In genomic region chr12:110888606-110889005, GRCm38 (mm10) we compare ENCODE assay signal across 8 mouse cellular contexts. TPM values are rescaled to one million over a fixed set of nuclear protein-coding genes. Genes with fewer than 3 reads are reported as not detected.
A peak's percentile ranks its signal among the peaks of the same experiment; 100 is the strongest.
DNase-seq lines count a peak whose midpoint lies in the region; ATAC-seq and TF ChIP-seq lines count a peak whose summit lies in the region.

No protein-coding gene starts in this region.

- 0 out of 2 replicates have a peak, but pooled peaks have one; percentile 14 for ATAC-seq in cerebellum, adult (ENCODE audit: insufficient number of reproducible peaks, low FRiP score, low TSS enrichment)
- ATAC-seq in neural tube, embryonic 11.5 days (ENCODE audit: insufficient read depth, low FRiP score, low TSS enrichment): no peak; the same call in 1 of the 2 replicates
- peak; percentile 75 for ATAC-seq in forebrain, postnatal 0 days
- ATAC-seq in megakaryocyte progenitor cell, adult 5-6 weeks (replicated peaks; ENCODE audit: poor library complexity): peak; percentile 27

- peak overlapping the region; percentile 76 for H3K9ac ChIP-seq in neural tube, embryonic 11.5 days (ENCODE audit: low read length)
- H3K9ac ChIP-seq in forebrain, postnatal 0 days: peak overlapping the region; percentile 90

- no peak overlapping the region for H3K27ac ChIP-seq in neural tube, embryonic 11.5 days (ENCODE audit: low read depth, low read length)
- peak overlapping the region; percentile 54 for H3K27ac ChIP-seq in forebrain, postnatal 0 days (ENCODE audit: low read depth, low read length)

- H3K36me3 ChIP-seq in neural tube, embryonic 11.5 days (ENCODE audit: control insufficient read depth, insufficient read depth, low read length): no peaks in the 10 kb centered on the region
- 0 out of 2 replicates have a peak, but pooled peaks cover 3% of the 10 kb centered on the region for H3K36me3 ChIP-seq in forebrain, postnatal 0 days (ENCODE audit: insufficient read depth)

- no peaks in the 10 kb centered on the region for H3K27me3 ChIP-seq in neural tube, embryonic 11.5 days (ENCODE audit: control insufficient read depth, insufficient read depth, low read length)
- H3K27me3 ChIP-seq in forebrain, postnatal 0 days (ENCODE audit: insufficient read depth, low read length): no peaks in the 10 kb centered on the region

- peaks cover 11% of the 10 kb centered on the region for H3K4me1 ChIP-seq in neural tube, embryonic 11.5 days (ENCODE audit: control insufficient read depth, insufficient read depth, low read length)
- H3K4me1 ChIP-seq in forebrain, postnatal 0 days (ENCODE audit: insufficient read depth): peaks cover 7% of the 10 kb centered on the region; the same call in 1 of the 2 replicates

- peak overlapping the region; percentile 83 for H3K4me3 ChIP-seq in neural tube, embryonic 11.5 days (ENCODE audit: low read depth, low read length)
- H3K4me3 ChIP-seq in forebrain, postnatal 0 days (ENCODE audit: low read depth, low read length): peak overlapping the region; percentile 86

- H3K9me3 ChIP-seq in neural tube, embryonic 11.5 days (ENCODE audit: control insufficient read depth, low read length): no peaks in the 10 kb centered on the region
- H3K9me3 ChIP-seq in forebrain, postnatal 0 days (ENCODE audit: low read length): no peaks in the 10 kb centered on the region

- DNase-seq in cerebellum, adult 18-20 months: no peak
- no peak for DNase-seq in neural tube, embryonic 11.5 days (ENCODE audit: low spot score)
- no peak for DNase-seq in neural tube, embryonic 10.5 days (ENCODE audit: extremely low spot score, low spot score)
- peak; percentile 69 for DNase-seq in forebrain, postnatal 0 days
- no peak for DNase-seq in layer of hippocampus, adult 11-12 months (ENCODE audit: low spot score)
- no peak for DNase-seq in adrenal gland, postnatal 4 days (ENCODE audit: low spot score in 2 of 2)

- under 1% methylated on average over 25 of the region's 25 CpGs for WGBS in neural tube, embryonic 11.5 days
- WGBS in forebrain, postnatal 0 days: 2% methylated on average over 25 of the region's 25 CpGs

- H3K4me2 ChIP-seq in neural tube, embryonic 11.5 days (ENCODE audit: low read depth): peak overlapping the region; percentile 90
- peak overlapping the region; percentile 68 for H3K4me2 ChIP-seq in forebrain, postnatal 0 days (ENCODE audit: low read depth)

- no peak for TF ChIP-seq CTCF in forebrain, postnatal 0 days (IDR thresholded peaks at IDR 0.05; ENCODE audit: low read depth)

RNA-seq across cellular contexts. Expression of gene Cinp, which starts 0.3 kb away (rescaled TPM):
- 76.2 and 85.3 TPM in 2 replicates for polyA plus RNA-seq in neural tube, embryonic 11.5 days (2014; fragmentation: Nextera tagmentation; extraction: Ambion mirVana)
- 93.6 and 116 TPM in 2 replicates for total RNA-seq in forebrain, postnatal 0 days (2014; rRNA removed)
- polyA plus RNA-seq in forebrain, postnatal 0 days (2015; fragmentation: Nextera tagmentation; extraction: Ambion mirVana): 82.2 and 92.3 TPM in 2 replicates
- total RNA-seq in megakaryocyte progenitor cell, adult 5-6 weeks (2015): 50.2 and 53.2 TPM in 2 replicates
- 74.6 and 100 TPM in 2 replicates for total RNA-seq in megakaryocyte progenitor cell, adult 5-6 weeks (2017)
- total RNA-seq in adrenal gland, postnatal 4 days (2021): 10 to 100 TPM; 49.7 to 51.0 TPM

RNA-seq across cellular contexts. Expression of gene Tecpr2, which starts 0.5 kb away (rescaled TPM):
- polyA plus RNA-seq in neural tube, embryonic 11.5 days (2014; fragmentation: Nextera tagmentation; extraction: Ambion mirVana): 5.5 and 6.1 TPM in 2 replicates
- 20.8 and 25.6 TPM in 2 replicates for total RNA-seq in forebrain, postnatal 0 days (2014; rRNA removed)
- polyA plus RNA-seq in forebrain, postnatal 0 days (2015; fragmentation: Nextera tagmentation; extraction: Ambion mirVana): 3.4 and 5.6 TPM in 2 replicates
- total RNA-seq in megakaryocyte progenitor cell, adult 5-6 weeks (2015): 4.7 and 5.0 TPM in 2 replicates
- 6.8 and 7.4 TPM in 2 replicates for total RNA-seq in megakaryocyte progenitor cell, adult 5-6 weeks (2017)
- 10 to 100 TPM; 10.4 to 11.0 TPM for total RNA-seq in adrenal gland, postnatal 4 days (2021)

RNA-seq across cellular contexts. Expression of gene Zfp839, which starts 38.6 kb away (rescaled TPM):
- 3.0 and 3.7 TPM in 2 replicates for polyA plus RNA-seq in neural tube, embryonic 11.5 days (2014; fragmentation: Nextera tagmentation; extraction: Ambion mirVana)
- 4.5 and 5.9 TPM in 2 replicates for total RNA-seq in forebrain, postnatal 0 days (2014; rRNA removed)
- polyA plus RNA-seq in forebrain, postnatal 0 days (2015; fragmentation: Nextera tagmentation; extraction: Ambion mirVana): 0.63 and 2.4 TPM in 2 replicates
- 5.1 and 5.5 TPM in 2 replicates for total RNA-seq in megakaryocyte progenitor cell, adult 5-6 weeks (2015)
- 4.6 and 6.2 TPM in 2 replicates for total RNA-seq in megakaryocyte progenitor cell, adult 5-6 weeks (2017)
- 10 to 100 TPM; 18.7 to 19.3 TPM for total RNA-seq in adrenal gland, postnatal 4 days (2021)

RNA-seq across cellular contexts. Expression of gene Mok, which starts 47.9 kb away (rescaled TPM):
- 9.0 and 11.3 TPM in 2 replicates for polyA plus RNA-seq in neural tube, embryonic 11.5 days (2014; fragmentation: Nextera tagmentation; extraction: Ambion mirVana)
- 12.8 and 20.5 TPM in 2 replicates for total RNA-seq in forebrain, postnatal 0 days (2014; rRNA removed)
- polyA plus RNA-seq in forebrain, postnatal 0 days (2015; fragmentation: Nextera tagmentation; extraction: Ambion mirVana): 20.6 and 22.1 TPM in 2 replicates
- 1.0 and 2.1 TPM in 2 replicates for total RNA-seq in megakaryocyte progenitor cell, adult 5-6 weeks (2015)
- 2.0 and 2.2 TPM in 2 replicates for total RNA-seq in megakaryocyte progenitor cell, adult 5-6 weeks (2017)
- total RNA-seq in adrenal gland, postnatal 4 days (2021): 1 to 10 TPM; 1.8 to 2.2 TPM
